In genomic region chr9:70208751-70209150, GRCm38 (mm10) we compare ENCODE assay signal across 8 mouse cellular contexts. TPM values are rescaled to one million over a fixed set of nuclear protein-coding genes. Genes with fewer than 3 reads are reported as not detected.
A peak's percentile ranks its signal among the peaks of the same experiment; 100 is the strongest.
DNase-seq lines count a peak whose midpoint lies in the region; ATAC-seq lines count a peak whose summit lies in the region.

No protein-coding gene starts in this region.

- DNase-seq in kidney, adult 11 months = no peak
- DNase-seq in MN1 (ENCODE audit: low spot score) = no peak
- no peak for DNase-seq in adipocyte (ENCODE audit: low spot score)
- DNase-seq in cerebellum, adult 18-20 months = no peak

- peaks cover 11% of the 10 kb centered on the region for H3K4me1 ChIP-seq in kidney, embryonic 14.5 days (ENCODE audit: control insufficient read depth, insufficient read depth, low read length)
- peaks cover 18% of the 10 kb centered on the region for H3K4me1 ChIP-seq in embryonic facial prominence, embryonic 13.5 days
- peaks cover 23% of the 10 kb centered on the region for H3K4me1 ChIP-seq in kidney, embryonic 15.5 days
- peaks cover 15% of the 10 kb centered on the region for H3K4me1 ChIP-seq in midbrain, embryonic 13.5 days (replicated peaks)

- H3K4me2 ChIP-seq in kidney, embryonic 14.5 days (replicated peaks; ENCODE audit: low read depth, low read length) = peak overlapping the region; percentile 99
- H3K4me2 ChIP-seq in embryonic facial prominence, embryonic 13.5 days = peak overlapping the region; percentile 96
- H3K4me2 ChIP-seq in kidney, embryonic 15.5 days = peak overlapping the region; percentile 98
- peak overlapping the region; percentile 85 for H3K4me2 ChIP-seq in midbrain, embryonic 13.5 days (replicated peaks)

- peak overlapping the region; percentile 76 for H3K4me3 ChIP-seq in kidney, embryonic 14.5 days (ENCODE audit: low read length)
- peak overlapping the region; percentile 75 for H3K4me3 ChIP-seq in embryonic facial prominence, embryonic 13.5 days
- H3K4me3 ChIP-seq in kidney, embryonic 15.5 days (replicated peaks) = peak overlapping the region; percentile 75
- peak overlapping the region; percentile 55 for H3K4me3 ChIP-seq in midbrain, embryonic 13.5 days (replicated peaks)

- H3K9ac ChIP-seq in kidney, embryonic 14.5 days (ENCODE audit: low read depth, low read length) = peak overlapping the region; percentile 72; the same call in 1 of the 2 replicates
- H3K9ac ChIP-seq in embryonic facial prominence, embryonic 13.5 days = peak overlapping the region; percentile 84
- peak overlapping the region; percentile 76 for H3K9ac ChIP-seq in kidney, embryonic 15.5 days
- H3K9ac ChIP-seq in midbrain, embryonic 13.5 days (replicated peaks) = peak overlapping the region; percentile 60; the same call in 1 of the 2 replicates

- H3K36me3 ChIP-seq in kidney, embryonic 14.5 days (ENCODE audit: control insufficient read depth, insufficient read depth, low read length) = no peaks in the 10 kb centered on the region
- no peaks in the 10 kb centered on the region for H3K36me3 ChIP-seq in embryonic facial prominence, embryonic 13.5 days
- H3K36me3 ChIP-seq in kidney, embryonic 15.5 days = no peaks in the 10 kb centered on the region
- no peaks in the 10 kb centered on the region for H3K36me3 ChIP-seq in midbrain, embryonic 13.5 days

- no peak overlapping the region for H3K27ac ChIP-seq in kidney, embryonic 14.5 days (ENCODE audit: low read depth, low read length)
- H3K27ac ChIP-seq in embryonic facial prominence, embryonic 13.5 days = peak overlapping the region; percentile 94; the same call in 1 of the 2 replicates
- H3K27ac ChIP-seq in kidney, embryonic 15.5 days = 0 out of 2 replicates have a peak overlapping the region, but pooled peaks have one; percentile 95
- no peak overlapping the region for H3K27ac ChIP-seq in midbrain, embryonic 13.5 days

- no peaks in the 10 kb centered on the region for H3K9me3 ChIP-seq in kidney, embryonic 14.5 days (ENCODE audit: control insufficient read depth, low read length)
- H3K9me3 ChIP-seq in embryonic facial prominence, embryonic 13.5 days = no peaks in the 10 kb centered on the region
- no peaks in the 10 kb centered on the region for H3K9me3 ChIP-seq in kidney, embryonic 15.5 days (replicated peaks)
- no peaks in the 10 kb centered on the region for H3K9me3 ChIP-seq in midbrain, embryonic 13.5 days

- H3K27me3 ChIP-seq in kidney, embryonic 14.5 days (ENCODE audit: control insufficient read depth, insufficient read depth, low read length) = no peaks in the 10 kb centered on the region
- no peaks in the 10 kb centered on the region for H3K27me3 ChIP-seq in embryonic facial prominence, embryonic 13.5 days
- 0 out of 2 replicates have a peak, but pooled peaks cover 5% of the 10 kb centered on the region for H3K27me3 ChIP-seq in kidney, embryonic 15.5 days
- peaks cover 9% of the 10 kb centered on the region; the same call in 1 of the 2 replicates for H3K27me3 ChIP-seq in midbrain, embryonic 13.5 days

- no peak for ATAC-seq in kidney, embryonic 14.5 days (ENCODE audit: low FRiP score, low TSS enrichment)
- ATAC-seq in embryonic facial prominence, embryonic 13.5 days (ENCODE audit: insufficient number of reproducible peaks, insufficient read depth, low FRiP score, low TSS enrichment, low read depth) = no peak
- ATAC-seq in kidney, embryonic 15.5 days (replicated peaks; ENCODE audit: low FRiP score) = no peak
- no peak for ATAC-seq in midbrain, embryonic 13.5 days

- WGBS in kidney, embryonic 14.5 days = 10% methylated on average over 12 of the region's 12 CpGs
- 11% methylated on average over 12 of the region's 12 CpGs for WGBS in embryonic facial prominence, embryonic 13.5 days
- WGBS in kidney, embryonic 15.5 days = 13% methylated on average over 12 of the region's 12 CpGs
- WGBS in midbrain, embryonic 13.5 days = 15% methylated on average over 12 of the region's 12 CpGs

RNA-seq across cellular contexts. Expression of gene Myo1e, which starts 1.6 kb away (rescaled TPM):
- 10.6 and 20.6 TPM in 2 replicates for polyA plus RNA-seq in kidney, embryonic 14.5 days (2014; fragmentation: Nextera tagmentation; extraction: Ambion mirVana)
- polyA plus RNA-seq in embryonic facial prominence, embryonic 13.5 days (2015; fragmentation: Nextera tagmentation; extraction: Ambion mirVana) = 23.2 and 24.5 TPM in 2 replicates
- 22.3 and 22.6 TPM in 2 replicates for polyA plus RNA-seq in kidney, embryonic 15.5 days (2015; fragmentation: Nextera tagmentation; extraction: Ambion mirVana)
- 6.0 and 6.1 TPM in 2 replicates for polyA plus RNA-seq in midbrain, embryonic 13.5 days (2015; fragmentation: Nextera tagmentation; extraction: Ambion mirVana)

Comparison
In these comparisons a context has a peak if more than half of its experiments do, and no peak if none do; other contexts are left out.
1. H3K27ac ChIP-seq: peak in embryonic facial prominence, embryonic 13.5 days (single experiment) and kidney, embryonic 15.5 days (single experiment); none in kidney, embryonic 14.5 days (single experiment) and midbrain, embryonic 13.5 days (single experiment).
2. Peak in every context shown above with its lines, with median percentiles within 50 percentile points of each other: H3K4me2 ChIP-seq, H3K4me3 ChIP-seq and H3K9ac ChIP-seq.